Mouse (Mus musculus) CD8-positive naive resting alpha-beta T cell, adult 2 months (primary cell): ENCODE data around the gene Cdkal1.

Source experiments
- DNase-seq, 2 experiments: peaks; one replicate each; pipeline ENCODE4 v3.0.0; 2022; ENCODE audit warnings: low read depth in 2 of 2, low spot score in 2 of 2

Cdkal1 gene

DNA sequence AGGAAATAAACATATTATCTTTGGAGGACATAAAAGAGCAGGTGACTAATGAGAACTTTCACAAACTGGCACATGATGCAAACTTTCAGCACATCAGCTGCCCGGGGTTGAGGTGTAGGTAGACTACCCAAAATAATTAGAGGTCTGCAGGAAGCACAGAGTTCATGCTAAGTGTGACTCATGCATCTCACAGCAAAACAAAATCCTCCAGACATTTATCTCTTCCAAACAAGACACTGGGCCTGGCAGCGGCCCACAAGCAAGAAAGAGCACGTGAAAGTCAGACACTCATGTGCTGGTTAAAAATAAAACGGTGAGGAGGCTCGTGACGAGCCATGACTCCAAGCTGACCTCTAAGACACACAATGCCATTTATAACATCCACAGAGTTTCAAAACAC, 217.7 kb downstream of the Cdkal1 start:
- no peak for DNase-seq

DNA sequence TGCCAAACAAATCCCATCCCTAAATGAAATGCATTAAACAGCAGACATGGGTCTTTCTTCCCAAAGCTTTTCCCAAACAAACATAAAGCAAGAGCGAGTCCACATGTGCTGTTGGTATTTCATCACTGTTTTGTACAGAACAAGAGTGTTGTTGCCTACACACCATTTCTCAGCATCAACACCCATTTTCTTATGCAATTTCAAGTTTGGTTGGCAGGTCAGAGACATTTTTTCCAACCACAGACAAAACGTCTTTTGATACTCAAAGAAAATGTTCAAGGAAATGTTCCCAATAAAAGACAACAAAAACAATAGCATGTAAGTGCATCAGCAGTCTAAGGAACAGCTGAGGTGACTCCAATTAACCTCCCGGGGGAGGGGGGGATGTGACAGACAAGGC, 219.9 kb downstream of the Cdkal1 start:
- DNase-seq = no peak

DNA sequence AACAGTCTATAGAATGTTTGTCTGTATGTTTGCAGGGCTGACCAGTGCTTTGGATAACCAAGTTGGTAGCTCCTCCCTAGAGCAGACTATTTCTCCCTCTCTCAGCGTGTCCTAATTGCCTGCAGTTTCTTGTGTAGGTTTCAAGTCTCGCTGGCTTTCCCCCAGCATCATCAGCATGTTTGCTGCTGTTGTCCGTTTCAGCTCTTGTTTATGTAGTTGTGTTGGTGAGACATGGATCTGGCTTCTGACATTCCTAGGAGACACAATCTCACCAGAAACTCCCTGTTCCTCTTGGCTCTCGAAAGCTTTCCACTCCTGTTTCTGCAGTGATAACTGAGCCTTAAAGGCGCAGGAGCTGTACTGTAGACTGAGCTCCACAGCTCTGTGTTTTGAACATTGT, 224.1 kb downstream of the Cdkal1 start:
- DNase-seq = no peak

DNA sequence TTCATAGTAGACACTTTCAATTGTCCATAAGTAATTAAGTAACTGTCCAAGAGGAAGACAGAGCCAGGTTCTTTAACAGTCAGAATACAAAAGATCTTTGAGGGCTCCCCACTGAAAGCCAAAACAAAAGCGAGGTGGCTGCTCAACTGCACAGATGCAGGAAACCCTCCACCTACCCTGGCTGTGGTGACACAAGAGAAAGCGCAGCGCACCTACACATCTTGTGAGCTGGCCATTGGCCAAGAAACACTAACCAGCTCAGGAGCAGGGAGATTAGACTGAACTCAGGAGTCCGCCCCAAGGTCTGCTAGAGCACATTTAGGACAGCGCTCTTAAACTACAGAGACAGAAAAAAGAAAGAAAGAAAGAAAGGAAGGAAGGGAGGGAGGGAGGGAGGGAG, 226.9 kb downstream of the Cdkal1 start:
- DNase-seq = peak; percentile 1 to 7

DNA sequence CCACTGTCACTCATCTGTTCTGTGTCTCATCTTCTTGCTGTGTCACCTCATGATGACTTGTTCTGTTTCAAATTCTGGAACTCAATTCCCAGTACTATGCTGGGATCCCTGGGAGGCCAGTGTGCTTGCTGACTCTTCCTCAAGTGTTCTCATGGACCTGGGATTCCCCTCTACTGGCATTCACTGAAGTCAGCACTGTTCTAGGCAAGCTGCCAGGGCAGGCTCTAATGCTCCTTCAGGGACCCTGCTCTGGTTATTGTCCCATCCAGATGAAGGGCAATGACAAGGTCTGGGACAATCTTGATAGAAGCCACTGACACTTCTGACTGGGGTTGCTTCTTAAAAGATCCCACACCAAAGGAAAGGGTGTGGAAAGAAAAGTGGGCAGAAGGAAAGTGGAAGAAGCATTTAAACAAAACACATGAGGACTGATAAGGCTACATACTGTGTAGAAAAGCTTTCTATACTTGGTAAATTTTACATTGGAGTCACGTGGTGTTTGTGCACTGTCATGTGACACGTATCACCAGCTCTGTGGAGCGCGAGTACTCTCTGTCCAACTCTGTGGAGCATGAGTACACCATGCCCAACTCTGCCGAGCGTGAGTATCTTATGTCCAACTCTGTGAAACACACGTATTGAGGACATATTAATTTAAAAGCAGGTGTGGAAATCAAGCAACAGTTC, 227.9 kb downstream of the Cdkal1 start:
- DNase-seq = no peak

DNA sequence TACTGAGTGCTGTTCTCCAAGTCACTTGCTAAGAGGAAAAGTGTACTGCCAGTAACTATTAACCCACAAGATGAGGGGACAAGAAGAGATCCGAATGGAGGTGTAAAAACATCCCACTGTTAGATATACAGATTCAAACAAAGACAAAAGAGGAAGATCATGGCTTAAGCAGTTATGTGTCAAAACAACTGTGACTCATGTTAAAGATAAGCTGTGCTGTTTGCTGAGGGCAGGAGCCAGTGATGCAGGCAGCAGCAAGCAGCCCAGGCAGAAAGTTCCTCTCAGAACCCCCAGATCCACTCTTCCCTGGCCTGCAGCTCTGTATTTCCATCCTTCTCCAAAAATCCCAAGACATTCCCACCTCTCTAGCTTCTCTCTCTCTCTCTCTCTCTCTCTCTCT, 230.5 kb downstream of the Cdkal1 start:
- no peak for DNase-seq

DNA sequence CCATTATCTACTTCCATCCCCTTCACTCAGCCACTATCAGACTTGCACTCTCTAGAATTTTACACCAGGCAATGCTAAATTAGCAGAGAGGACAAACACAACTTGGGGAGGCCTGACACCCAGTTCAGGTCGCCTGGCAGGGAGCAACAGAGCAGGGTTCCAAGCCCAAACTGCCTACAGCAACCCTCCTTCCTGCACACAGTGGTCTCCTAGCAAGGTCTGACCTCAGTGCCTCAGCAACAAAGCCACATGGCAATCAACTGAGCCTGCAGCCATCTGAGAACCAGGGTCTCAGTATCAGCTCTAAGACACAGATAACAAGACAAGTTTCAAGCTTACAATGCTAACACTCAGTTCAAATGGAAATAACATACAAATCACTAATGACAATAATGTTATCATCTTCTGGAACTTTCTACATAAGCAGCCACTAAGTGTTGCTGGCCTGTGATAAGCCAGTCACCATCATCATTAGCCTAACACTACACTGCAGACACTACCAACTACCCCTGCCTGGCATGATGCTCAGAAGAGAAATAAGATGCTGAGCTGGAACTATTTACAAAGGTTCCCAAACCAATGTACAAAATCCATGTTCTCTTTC, 231.7 kb downstream of the Cdkal1 start:
- DNase-seq = no peak

DNA sequence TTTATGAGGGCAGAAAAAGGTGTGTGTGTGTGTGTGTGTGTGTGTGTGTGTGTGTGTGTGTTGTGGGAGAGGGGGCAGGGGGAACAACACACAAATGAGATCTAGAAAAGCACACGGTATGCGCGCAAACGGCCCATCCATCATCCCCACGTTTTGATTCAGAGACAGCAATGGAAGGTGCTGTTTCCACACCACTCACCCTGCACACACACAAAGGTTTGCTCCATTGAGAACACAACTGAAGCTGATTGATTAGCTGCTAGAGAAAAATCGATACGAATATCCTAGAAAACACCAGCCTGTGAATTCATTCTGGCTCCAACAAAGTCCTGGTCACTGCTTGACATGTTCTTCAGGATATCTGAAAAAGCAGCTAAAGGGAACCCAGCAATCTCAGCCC, 233.6 kb downstream of the Cdkal1 start:
- DNase-seq = no peak

DNA sequence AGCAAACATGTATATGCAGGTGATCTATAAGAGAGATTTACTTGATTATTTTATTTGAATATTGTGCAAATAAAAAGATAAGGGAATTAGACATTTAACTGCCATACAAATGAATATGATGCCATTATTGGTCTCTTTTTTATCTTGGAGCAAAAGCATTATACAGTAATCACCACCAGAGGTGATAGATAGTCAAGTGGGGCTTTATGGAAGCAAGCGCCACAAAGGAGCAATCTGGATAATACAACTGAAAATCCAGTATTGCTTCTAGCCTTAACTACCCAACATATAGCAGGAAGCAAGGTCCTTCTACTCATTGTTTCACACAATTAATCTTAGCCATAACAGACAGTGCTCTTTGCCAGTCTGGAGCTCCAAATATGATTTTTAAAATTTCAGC, 234.1 kb downstream of the Cdkal1 start:
- no peak for DNase-seq

DNA sequence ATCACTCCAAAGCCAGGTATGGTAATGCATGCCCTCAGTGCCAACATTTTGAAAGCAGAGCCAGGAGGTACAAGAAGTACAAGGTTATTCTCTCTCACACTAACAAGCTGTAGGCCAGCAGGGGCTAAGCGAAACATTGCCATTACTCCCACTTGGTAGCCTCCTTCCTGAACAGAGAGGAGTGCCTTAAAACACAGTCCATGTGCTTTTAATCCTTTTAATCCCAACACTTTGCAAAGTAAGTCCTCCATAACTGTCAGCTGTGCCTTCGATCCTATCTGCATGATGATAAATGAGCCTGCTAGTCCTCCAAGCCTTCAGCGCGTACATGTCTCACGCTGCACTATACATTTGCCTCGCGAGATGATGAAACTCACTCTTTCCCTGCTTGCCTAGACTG, 234.6 kb downstream of the Cdkal1 start:
- DNase-seq = no peak

DNA sequence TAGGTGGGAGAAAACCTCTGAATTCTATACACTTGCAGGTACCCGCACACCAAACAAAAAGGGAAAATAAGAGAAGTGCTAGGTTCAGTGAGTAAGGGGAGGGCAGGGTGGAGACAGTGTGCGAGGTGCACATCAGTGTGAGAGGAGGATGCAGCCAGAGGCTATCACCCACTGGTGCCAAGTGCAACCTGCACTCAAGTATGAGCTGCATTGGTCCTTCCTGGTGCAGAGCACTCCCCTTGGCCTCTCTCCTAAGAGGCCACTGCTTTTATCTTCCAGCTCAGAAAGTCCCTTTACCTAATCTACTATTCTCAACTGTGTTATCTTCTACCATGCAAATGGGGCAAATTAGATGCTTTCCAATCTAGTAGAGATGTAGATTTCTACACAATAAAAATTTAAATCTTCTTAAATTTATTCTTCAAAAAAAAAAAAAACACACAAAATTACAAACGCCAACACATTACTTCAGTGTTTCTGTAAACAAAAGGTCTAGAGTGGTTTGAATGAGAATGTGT, 238.8 kb downstream of the Cdkal1 start:
- DNase-seq = no peak

DNA sequence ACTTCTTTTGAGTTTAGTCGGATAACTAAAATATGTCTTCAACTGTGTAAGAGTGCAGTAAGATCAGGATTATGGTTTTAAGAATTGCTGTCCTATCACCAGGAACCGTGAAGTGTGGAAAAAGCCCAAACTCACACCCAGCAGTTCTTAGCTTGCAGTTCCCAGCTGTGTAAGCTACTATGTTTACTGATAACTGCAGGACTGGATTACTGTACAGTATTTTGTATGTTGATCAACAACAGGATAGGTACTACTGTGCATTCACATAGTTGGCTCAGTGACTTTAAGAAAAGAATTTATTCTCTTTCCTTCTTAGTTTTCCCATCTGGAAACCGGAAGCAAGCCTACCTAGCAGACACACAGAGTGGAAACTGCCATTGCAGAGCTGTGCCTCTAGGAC, 239.5 kb downstream of the Cdkal1 start:
- DNase-seq = no peak

DNA sequence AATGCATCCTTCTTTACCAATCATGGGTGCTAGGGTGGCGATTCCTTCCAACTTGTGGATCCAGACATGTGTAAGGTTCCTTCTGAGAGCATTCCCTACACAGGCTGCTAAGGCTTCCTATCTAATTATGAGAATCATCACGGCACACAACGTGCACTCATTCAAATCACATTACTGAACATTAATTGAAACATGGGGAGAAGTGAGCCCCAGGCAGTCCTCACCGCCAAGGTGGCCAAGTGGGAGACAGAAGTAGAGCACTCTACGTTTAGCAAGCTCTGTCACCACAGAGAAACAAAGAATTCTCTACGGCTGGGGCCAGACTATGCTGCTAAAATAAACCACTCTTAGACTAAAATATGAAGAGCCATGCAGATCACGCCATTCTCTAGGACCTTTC, 240.4 kb downstream of the Cdkal1 start:
- no peak for DNase-seq

DNA sequence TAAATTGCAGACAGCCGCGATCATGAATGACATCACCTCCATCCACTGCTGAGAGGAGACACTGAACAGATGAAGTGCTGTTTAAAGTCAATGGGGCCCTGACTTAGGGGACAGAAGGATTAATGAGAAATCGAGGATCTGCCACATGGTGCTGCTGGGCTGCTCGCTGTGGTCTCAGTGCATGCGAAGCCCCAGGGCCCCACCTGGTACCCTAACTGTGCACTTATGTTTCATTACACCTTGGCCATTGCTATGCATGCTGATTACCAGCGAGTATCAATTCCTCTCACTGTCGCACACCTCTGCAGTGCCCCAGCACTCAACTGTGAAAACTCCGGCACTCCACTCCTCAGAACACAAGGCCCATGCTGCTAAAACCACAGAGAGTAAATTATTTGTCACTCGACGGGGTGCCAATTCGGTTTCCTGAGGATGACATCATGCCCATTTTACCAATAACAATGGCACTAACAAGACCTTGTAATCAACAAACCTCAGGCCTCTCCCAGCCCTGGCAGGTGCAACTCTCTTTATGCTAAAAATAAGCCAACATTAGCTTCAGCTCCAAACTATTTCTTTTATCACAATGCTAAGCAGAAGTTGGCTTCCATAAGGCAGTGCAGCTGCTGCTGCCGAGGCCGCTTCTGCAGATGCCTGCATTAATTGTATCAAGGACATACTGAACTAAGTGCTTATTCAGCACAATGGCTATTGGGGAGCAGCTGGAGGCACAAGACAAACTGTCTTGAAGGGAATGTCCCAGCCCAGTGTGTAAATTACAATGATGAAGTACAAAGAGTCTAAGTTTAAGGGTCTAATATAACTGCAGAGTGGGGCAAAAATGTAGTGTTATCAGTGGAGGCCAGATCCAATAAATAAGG, 245.2 kb downstream of the Cdkal1 start:
- DNase-seq = no peak

DNA sequence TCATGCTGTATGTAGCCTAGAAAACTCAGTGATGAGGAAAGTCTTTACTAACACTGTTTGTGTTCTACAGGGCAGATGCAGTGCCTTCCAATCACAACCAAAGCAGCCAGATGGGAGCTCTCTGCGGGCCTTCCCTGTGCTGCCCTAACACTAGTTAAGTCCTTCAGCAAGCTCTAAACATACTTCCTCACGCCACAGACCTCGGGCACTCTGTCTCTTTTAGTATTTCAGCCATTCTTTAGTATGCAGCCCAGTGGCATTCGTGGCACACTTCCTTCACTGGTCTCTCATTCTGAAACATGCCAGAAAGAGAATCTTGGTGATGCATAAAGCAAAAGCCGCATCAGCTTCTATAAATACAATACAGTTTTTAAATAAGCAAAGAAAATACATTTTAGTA, 246.0 kb downstream of the Cdkal1 start:
- DNase-seq = no peak

DNA sequence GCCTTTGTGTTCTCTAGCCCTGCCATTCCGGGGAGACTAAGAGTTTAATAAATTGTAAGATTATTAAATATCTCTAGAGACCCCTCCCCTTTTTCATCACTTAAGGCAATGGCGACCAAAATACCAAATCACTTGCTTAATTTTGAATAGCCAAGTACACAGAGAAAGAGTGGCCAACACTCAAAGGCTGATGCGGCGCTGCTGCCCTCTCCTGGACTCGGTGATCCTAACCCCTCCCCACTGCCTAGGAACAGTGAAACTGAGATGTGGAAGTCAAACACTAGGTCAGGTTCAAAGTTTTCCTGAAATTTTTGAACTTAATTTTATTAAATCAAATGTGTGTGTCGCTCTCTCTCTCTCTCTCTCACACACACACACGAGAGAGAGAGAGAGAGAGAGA, 251.2 kb downstream of the Cdkal1 start:
- DNase-seq = no peak

DNA sequence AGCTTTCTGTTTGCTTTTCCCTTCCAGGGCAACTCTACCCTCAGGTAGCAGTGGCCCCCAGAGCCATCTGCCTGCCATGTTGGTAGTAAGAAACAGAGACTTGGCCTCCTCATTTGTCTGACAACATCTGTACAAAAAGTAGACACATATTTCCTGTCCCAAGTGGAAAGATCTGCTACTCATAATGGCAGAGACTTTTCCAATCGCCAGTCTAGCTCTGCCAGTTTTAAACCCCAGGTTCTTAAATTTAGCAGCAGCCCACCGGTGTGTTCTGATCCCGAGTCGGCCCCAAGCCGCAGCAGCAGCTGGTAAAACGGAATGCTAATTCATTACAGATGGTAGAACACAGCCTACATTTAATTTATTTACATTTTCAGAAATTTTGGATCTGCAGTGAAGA, 251.9 kb downstream of the Cdkal1 start:
- no peak for DNase-seq

DNA sequence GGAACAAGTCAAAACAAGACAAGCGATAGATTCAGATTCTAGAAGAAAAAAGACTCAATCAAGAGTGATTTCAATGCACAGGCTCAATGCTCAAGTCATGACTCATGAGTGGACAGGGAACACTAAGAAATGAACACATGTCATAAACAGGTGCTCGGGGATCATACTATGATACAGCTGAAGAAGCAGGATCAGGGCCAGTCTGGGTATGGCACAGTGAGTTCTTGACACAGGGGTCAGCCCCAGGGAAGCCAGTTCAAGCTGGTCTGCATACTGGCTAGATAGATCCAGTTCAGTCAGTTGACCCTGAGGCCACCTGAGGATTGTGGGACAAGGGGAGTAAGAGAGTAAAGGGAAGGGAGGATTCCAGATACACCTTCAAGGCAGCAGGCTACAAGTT, 254.4 kb downstream of the Cdkal1 start:
- no peak for DNase-seq

DNA sequence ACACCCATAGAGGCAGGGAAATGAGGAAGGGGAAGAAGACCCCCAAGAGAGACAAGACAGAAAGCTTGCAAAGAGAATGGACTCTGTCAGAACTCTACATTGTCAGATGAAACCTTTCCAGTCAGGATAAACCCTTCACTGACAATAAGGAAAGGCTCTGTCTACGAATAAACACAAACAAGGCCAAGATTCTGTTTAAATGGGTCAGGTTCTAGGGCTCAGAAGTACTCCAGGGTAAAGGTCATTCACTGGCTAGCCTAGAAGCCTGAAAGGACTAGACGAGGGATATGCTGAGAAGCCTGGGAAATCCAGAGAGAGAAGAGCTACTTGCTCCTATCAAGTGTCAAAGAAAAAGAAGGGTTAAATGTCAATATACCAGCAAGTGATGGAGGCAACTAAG, 255.8 kb downstream of the Cdkal1 start:
- no peak for DNase-seq

DNA sequence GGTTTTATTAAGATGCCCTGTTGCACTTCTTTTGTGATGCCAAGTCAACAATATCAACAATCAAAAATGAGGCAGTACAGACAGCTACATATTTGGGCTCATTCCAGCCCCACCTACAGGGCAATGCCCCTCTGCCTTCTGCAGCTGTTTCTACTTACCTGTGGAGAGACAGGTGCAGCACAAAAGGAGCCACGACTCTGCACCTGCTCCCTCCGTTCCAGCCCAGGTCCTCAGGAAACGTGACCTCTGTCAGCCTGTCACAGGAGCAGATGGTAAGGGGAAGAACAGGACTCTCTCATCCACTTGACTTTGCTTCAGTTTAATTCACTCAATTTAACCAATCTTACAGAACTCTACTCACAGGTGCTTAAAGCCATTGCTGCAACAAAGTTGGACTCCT, 258.7 kb downstream of the Cdkal1 start:
- DNase-seq = no peak

DNA sequence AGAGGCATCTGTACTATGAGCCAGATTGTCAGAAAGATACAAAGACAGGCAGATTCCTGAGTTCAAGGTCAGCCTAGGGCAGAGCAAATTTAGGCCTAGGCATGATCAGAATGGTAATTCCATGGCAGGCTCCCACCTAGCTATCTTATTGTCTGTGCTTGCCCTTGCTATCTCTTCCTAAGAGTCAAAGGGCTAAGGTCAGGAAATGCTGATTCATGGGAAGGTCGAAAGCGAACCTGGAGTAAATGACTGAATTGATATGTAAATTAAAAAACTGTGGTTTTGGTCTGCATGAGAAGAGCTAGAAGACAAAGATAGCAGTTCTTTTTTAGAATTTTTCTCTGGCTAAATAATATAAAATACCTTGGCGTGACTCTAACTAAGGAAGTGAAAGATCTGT, 262.4 kb downstream of the Cdkal1 start:
- no peak for DNase-seq

DNA sequence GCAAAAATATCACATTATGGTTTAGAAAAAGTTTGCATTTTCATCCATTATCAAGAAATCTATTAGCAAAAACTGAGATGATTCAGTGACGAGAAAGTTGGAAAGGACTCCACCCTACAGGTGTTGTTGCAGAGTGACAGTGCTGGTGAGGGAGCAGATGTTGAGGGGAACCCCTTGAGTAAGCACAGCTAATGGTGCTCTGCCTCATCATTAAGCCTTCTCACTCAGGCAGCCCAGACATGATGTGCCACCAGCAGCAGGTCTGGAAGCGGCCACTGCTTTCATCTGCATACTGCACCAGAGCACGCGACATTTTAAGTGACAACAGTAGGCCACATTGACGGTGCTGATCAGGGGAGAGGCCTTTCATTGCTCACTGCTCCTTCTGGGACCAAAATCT, 264.8 kb downstream of the Cdkal1 start:
- DNase-seq = no peak
